Mouse (Mus musculus): ENCODE measurements around the gene Faf2. TPM values are rescaled to one million over a fixed set of nuclear protein-coding genes. Genes with fewer than 3 reads are reported as not detected.

Gene Faf2
- polyA plus RNA-seq, 1 experiment: 47.0 TPM

DNA sequence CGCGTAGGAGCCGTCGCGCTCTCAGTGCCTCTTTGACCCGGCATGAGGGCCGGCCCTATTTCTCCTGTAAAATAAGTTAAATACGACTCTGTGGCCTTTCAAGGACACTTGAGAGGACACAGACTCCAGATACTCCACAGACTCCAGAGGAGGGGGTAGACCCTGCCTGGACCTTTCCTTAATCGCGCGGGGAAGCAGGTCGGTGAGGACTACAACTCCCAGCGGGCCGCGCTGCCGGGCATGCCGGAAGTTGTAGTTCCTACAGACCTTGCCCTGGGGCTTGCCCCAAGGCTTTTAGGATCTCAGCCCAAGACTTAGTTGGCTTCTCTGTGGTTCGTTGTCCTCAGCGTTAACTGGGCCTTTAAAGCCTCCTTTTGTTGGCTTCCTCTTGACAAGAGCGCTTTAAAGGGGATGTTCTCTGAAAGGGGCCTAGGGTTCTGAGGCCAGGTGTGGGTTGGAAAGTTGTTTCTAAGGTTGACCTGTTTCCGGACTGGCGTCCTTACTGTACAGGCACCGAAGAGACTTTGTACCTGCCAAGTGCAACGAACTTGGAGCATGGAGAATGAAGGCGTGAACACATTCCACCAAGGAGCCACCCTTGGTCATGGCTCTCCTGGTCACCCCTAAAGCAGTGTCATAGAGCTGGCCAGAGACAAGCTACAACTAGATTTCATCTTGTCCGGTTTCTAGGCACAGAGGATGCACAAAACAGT, 72.9 kb downstream of the Faf2 start:
- DNase-seq (ENCODE audit: low read depth): no peak
- TF ChIP-seq CTCF (IDR thresholded peaks at IDR 0.05; ENCODE audit: borderline replicate concordance, extremely low read depth, insufficient read depth, insufficient read length) (no peak), POLR2A (IDR thresholded peaks at IDR 0.05; ENCODE audit: borderline replicate concordance, extremely low read depth, insufficient read depth, insufficient read length, poor library complexity, severe bottlenecking) (peak; percentile 76; the same call in 1 of the 2 replicates)

DNA sequence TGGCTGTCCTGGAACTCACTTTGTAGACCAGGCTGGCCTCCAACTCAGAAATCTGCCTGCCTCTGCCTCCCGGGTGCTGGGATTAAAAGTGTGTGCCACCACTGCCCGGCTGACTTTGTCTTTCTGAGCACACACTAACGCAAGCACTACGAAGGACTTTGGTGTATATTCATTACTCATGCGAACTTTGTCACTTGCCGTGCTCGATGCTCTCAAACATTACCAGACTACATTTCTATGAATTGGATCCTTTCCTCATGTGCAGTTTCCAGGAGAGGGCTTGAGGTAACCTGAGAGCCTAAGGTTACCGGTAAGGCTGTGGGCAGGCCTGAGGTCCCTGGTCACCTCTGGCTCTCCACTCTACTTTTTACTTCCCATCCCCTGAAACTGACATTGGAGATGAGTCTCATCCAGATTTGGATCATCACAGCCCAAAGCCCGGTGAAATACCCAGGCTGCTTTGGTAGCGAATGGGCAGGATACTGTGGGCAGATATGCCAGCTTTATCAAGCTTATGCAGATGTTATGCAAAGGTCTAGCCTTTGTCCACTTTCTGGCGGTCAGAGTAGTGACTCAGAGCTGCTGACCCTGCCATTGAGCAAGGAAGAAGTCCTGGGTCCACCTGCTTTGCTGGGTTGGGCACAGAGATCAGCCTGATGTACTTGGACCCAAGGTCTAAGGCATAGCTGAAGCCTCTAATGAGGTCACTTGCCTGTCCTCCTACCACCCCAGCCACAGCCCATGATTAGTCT, 74.1 kb downstream of the Faf2 start:
- TF ChIP-seq POLR2A (IDR thresholded peaks at IDR 0.05; ENCODE audit: borderline replicate concordance, extremely low read depth, insufficient read depth, insufficient read length, poor library complexity, severe bottlenecking): no peak
- TF ChIP-seq CTCF (IDR thresholded peaks at IDR 0.05; ENCODE audit: borderline replicate concordance, extremely low read depth, insufficient read depth, insufficient read length): no peak
- no peak for DNase-seq (ENCODE audit: low read depth)

DNA sequence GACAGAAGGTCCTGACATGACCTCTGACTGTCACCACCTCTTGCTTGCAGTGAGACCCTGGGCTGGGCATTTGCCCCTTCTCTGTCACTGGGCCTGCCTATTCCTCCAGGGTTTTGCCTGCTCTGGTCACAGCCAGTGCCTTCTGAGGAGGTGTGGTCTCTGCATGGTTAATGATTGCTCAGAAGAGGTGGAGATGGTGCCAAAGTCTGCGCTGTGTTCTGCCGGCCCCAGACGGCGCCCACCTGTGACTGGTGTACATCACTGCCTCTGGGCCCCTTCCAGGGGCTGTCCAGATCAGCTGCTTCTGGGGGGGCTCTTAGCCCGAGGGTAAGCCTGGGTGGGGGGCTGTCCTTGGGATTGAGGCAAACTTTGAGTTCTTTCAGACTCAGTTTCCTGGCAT, 79.7 kb downstream of the Faf2 start, which contains the start of gene Cdhr2:
Cdhr2 (plus strand) TSS at position 219 of the 400 bp plus-strand sequence.
- TF ChIP-seq CTCF (IDR thresholded peaks at IDR 0.05; ENCODE audit: borderline replicate concordance, extremely low read depth, insufficient read depth, insufficient read length) (no peak), POLR2A (IDR thresholded peaks at IDR 0.05; ENCODE audit: borderline replicate concordance, extremely low read depth, insufficient read depth, insufficient read length, poor library complexity, severe bottlenecking) (no peak)

DNA sequence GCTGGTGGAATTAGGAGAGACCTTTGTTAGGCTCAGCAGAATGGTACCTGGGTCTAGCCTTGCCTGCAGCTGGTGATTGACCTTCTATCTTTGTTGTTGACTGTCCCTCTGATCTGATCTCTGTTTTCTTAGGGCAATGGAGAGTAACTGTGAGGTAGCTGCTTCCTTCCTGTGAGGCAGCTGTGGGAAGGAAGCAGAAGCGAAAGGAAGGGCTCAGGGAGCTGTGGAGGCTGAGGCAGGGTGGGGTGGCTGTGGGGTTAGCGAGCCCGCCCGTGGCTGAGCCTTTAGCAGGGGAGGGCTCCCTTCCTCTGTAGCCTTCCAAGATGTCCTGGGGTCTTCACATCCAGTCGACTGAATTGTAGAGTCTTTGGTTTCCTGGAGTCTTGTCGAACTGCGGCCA, 80.9 kb downstream of the Faf2 start:
- DNase-seq (ENCODE audit: low read depth): no peak

More for the DNA sequence above, 79.7 kb downstream of the Faf2 start, which contains the start of gene Cdhr2:
- DNase-seq (ENCODE audit: low read depth): no peak

DNA sequence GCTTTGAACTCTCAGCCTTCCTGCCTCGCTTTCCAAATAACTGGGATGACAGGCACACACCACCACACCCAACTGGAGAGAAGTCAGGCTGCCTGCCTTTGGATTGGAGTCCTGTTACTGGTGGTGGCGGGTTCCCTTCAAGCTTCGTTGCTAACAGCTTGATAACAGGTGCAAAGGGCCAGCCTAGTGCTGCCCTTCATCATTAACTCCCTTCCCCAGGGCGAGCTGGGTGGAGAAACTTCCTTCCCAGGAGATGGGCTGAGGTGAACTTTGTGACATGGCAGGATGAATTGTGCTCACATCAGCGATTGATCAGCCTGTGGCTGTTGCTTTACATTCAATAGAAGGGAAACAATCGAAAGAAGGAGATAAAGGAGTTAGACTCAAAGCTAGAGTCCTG, 83.3 kb downstream of the Faf2 start:
- no peak for DNase-seq (ENCODE audit: low read depth)
- TF ChIP-seq CTCF (IDR thresholded peaks at IDR 0.05; ENCODE audit: borderline replicate concordance, extremely low read depth, insufficient read depth, insufficient read length): no peak
- TF ChIP-seq POLR2A (IDR thresholded peaks at IDR 0.05; ENCODE audit: borderline replicate concordance, extremely low read depth, insufficient read depth, insufficient read length, poor library complexity, severe bottlenecking): no peak

More for the DNA sequence above, 80.9 kb downstream of the Faf2 start:
- TF ChIP-seq CTCF (IDR thresholded peaks at IDR 0.05; ENCODE audit: borderline replicate concordance, extremely low read depth, insufficient read depth, insufficient read length) (no peak), POLR2A (IDR thresholded peaks at IDR 0.05; ENCODE audit: borderline replicate concordance, extremely low read depth, insufficient read depth, insufficient read length, poor library complexity, severe bottlenecking) (no peak)

DNA sequence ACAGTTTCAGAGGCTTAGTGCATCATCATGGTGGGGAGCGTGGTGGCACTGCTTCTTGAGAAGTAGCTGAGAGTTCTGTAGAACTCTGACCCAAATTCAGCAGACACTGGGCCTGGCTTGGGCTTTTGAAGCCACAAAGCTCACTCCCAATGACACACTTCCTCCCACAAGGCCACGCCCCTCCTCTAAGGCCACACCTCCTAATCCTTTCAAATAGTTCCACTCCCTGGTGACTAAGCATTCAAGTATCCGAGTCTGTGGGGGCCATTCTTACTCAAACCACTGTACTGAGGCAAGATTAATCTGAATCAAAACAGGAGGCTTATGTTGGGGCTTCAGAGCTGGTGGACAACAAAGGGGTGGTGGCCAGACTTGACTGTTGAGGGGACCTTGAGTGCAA, 89.3 kb downstream of the Faf2 start:
- no peak for DNase-seq (ENCODE audit: low read depth)
- no peak for TF ChIP-seq CTCF (IDR thresholded peaks at IDR 0.05; ENCODE audit: borderline replicate concordance, extremely low read depth, insufficient read depth, insufficient read length)
- TF ChIP-seq POLR2A (IDR thresholded peaks at IDR 0.05; ENCODE audit: borderline replicate concordance, extremely low read depth, insufficient read depth, insufficient read length, poor library complexity, severe bottlenecking): no peak

Other genes starting within 250 kb of the Faf2 start
- gene Thoc3, start 152.9 kb upstream of the Faf2 start, polyA plus RNA-seq (2012; rRNA removed): 42.2 and 47.8 TPM in 2 replicates
- 30.3 and 36.3 TPM in 2 replicates for gene Simc1, start 118.0 kb upstream of the Faf2 start, polyA plus RNA-seq (2012; rRNA removed)
- 172 and 184 TPM in 2 replicates for gene 4833439L19Rik, start 56.3 kb upstream of the Faf2 start, polyA plus RNA-seq (2012; rRNA removed)
- 86.2 and 95.5 TPM in 2 replicates for gene Arl10, start 46.8 kb upstream of the Faf2 start, polyA plus RNA-seq (2012; rRNA removed)
- 29.8 and 30.8 TPM in 2 replicates for gene Nop16, start 31.7 kb upstream of the Faf2 start, polyA plus RNA-seq (2012; rRNA removed)
- 140 and 169 TPM in 2 replicates for gene Higd2a, start 31.6 kb upstream of the Faf2 start, polyA plus RNA-seq (2012; rRNA removed)
- 76.1 and 109 TPM in 2 replicates for gene Cltb, start 10.4 kb upstream of the Faf2 start, polyA plus RNA-seq (2012; rRNA removed)
- 197 and 215 TPM in 2 replicates for gene Rnf44, start 72.1 kb downstream of the Faf2 start, polyA plus RNA-seq (2012; rRNA removed)
- gene Cdhr2, start 79.7 kb downstream of the Faf2 start, polyA plus RNA-seq (2012; rRNA removed): 0.05 and 0.16 TPM in 2 replicates
- gene Gprin1, start 128.1 kb downstream of the Faf2 start, polyA plus RNA-seq (2012; rRNA removed): 77.7 and 109 TPM in 2 replicates
- gene Sncb, start 144.8 kb downstream of the Faf2 start, polyA plus RNA-seq (2012; rRNA removed): 45.8 and 73.6 TPM in 2 replicates
- not detected in 2 replicates for gene Eif4e1b, start 162.2 kb downstream of the Faf2 start, polyA plus RNA-seq (2012; rRNA removed)
- 14.4 and 23.1 TPM in 2 replicates for gene Tspan17, start 167.6 kb downstream of the Faf2 start, polyA plus RNA-seq (2012; rRNA removed)

All from brain, embryonic 14.5 days (tissue).